Mouse (Mus musculus) adrenal gland, adult 2 months (tissue): ENCODE data around the gene Cenpe. TPM values are rescaled to one million over a fixed set of nuclear protein-coding genes. Genes with fewer than 3 reads are reported as not detected.
"Not testable (repeated sequence)": the region's sequence is repeated elsewhere in the genome, so short reads cannot be mapped to it uniquely, and the experiment has no call there.

Source experiments
- DNase-seq: peaks from one replicate; pipeline ENCODE4 v3.0.0; 2021
- long read RNA-seq: library from polyadenylated mRNA; stranded (forward); transcript quantifications from one replicate; pipeline ENCODE4 v2.0.0, GENCODE M21; 2021
- polyA plus RNA-seq: library from polyadenylated mRNA; depleted of rRNA; stranded (reverse); fragments of >200 nt; gene quantifications from 2 replicates; pipeline ENCODE4 v1.2.3, GENCODE M21; 2012; rRNA removed
- total RNA-seq, 2 experiments: library from RNA; stranded (reverse); gene quantifications; 2 replicates each; pipeline ENCODE4 v1.2.3; 2021

The Cenpe gene
- total RNA-seq (1 to 10 TPM; 1.4 to 2.1 TPM), polyA plus RNA-seq (0.16 and 0.42 TPM in 2 replicates)
- long read RNA-seq: 0 reads

- peak; percentile 92 for DNase-seq
Observed at GRCm38 (mm10) chr3:135211805-135212657, at the start of gene Cenpe. TSS of gene Cenpe (plus strand) at chr3:135212537.

GRCm38 (mm10) chr3:135171898-135172446 lies 40.4 kb upstream of the Cenpe start:
- DNase-seq: no peak

DNA sequence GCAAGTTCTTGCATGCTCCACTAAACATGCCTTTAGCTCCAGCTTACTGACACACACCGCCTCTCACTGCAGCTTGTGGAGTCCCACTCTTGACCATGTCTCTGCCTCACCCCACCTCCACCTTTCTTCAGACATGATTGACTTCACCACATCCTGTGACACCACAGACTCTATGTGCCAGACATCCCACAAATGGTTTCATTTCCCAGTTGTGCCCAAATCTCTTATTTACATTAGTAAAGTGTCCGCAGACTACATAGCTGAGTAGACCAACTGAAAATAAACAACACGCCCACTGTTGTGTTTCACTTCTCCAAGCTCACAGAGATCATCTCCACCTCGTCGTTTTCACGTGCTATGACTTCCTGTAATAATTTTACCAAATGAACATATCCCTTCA lies 20.5 kb upstream of the Cenpe start:
- no peak for DNase-seq

DNA sequence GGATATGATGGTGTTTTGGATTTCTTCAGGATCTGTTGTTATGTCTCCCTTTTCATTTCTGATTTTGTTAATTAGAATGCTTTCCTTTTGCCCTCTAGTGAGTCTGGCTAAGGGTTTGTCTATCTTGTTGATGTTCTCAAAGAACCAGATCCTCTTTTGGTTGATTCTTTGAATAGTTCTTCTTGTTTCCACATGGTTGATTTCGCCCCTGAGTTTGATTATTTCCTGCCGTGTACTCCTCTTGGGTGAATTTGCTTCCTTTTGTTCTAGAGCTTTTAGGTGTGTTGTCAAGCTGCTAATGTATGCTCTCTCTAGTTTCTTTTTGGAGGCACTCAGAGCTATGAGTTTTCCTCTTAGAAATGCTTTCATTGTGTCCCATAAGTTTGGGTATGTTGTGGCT lies 14.3 kb upstream of the Cenpe start:
- DNase-seq: not testable (repeated sequence)

- DNase-seq: no peak
Observed at GRCm38 (mm10) chr3:135200409-135201303, 11.7 kb upstream of the Cenpe start.

GRCm38 (mm10) chr3:135206621-135207020 lies 5.7 kb upstream of the Cenpe start:
- DNase-seq: peak; percentile 53

DNA sequence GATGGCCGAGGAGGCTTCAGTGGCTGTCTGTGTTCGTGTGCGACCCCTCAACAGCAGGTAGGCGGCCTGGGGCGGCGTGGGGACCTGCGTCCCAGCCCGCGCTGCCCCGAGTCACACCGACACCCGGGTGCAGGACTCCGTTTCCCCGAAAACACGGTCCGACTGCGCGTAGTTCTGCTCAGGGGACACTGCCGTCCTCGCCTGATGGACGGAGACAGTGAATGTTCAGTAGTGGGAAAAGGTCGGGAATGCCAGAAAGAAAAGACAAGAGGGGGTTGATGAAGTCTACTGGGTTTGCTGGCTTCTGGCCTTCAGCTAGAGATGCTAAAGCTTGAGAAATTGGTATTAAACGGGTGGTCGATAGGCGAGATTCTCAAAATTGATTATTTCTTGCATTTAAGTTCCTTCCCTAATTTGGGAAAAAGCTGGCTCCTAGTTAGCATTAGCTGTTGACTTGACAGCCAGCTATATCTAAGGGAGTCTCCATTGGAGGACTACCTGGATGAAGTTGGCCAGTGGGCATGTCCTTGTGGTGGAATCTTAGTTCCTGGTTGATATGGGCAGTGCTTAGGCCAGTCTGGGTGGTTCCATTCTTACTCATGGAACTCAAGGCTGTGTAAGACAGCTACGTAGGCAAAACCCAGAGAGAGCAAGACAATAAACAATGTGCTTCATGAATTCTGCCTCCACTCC lies 467 bp downstream of the Cenpe start:
- no peak for DNase-seq

GRCm38 (mm10) chr3:135232058-135232457 lies 19.7 kb downstream of the Cenpe start:
- no peak for DNase-seq

DNA sequence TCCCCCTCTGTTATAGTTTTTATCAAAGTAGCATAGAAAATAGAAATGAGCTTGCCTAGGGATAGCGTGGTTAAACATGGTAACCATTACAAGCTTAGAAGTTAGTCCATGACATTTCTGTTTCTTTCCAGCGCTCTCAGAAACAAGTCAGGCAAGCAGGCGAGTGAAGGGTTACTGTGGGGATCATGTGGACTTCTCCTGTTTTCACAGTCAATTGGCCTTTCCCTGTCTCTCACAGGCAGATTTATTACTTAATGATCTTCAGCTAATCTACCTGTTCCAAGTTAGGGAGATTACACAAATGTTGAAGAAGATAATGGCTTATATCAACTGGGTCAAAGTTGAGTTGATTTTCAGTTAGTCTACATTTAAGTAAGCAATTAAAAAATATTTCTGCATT lies 20.1 kb downstream of the Cenpe start:
- DNase-seq: no peak

DNA sequence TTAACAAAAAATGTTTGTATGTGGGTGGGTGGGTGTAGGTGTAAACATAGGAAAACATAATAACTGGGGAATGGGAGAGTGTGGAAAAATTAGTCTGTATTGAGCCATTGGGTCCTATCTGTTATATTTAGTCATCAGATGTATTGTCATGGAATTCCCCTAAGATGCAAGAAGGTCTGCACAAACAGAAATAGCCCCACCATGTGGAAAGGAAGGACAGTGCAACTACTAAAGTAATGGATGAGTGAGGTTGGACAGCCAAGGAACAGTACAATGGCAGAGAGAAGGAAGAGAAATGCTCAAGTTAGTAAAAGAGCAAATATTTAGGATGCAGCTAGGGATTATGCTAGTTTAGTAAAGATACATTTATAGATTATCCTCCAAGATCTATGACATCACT lies 33.4 kb downstream of the Cenpe start:
- DNase-seq: peak; percentile 16

GRCm38 (mm10) chr3:135246828-135247227 lies 34.5 kb downstream of the Cenpe start:
- no peak for DNase-seq

GRCm38 (mm10) chr3:135249104-135249503 lies 36.8 kb downstream of the Cenpe start:
- no peak for DNase-seq

DNA sequence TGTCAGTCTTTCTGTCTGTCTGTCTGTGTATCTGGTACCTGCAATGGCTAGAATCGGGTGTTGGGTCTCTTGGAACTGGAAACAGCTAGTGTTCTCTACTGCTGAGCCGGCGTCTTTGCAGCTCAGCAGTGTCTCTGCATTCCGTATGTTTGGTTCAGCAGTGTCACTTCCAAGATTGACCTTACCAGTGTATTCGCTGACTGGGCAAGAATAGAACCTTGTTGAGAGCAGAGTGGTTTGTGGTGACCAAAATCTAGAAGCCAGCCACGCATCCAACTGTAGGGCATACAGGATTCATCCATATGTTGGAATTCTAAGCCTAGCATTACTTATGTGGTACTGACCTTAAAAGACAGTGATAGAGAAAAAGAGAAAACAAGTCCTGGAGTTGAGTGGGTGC lies 39.5 kb downstream of the Cenpe start:
- DNase-seq: no peak

GRCm38 (mm10) chr3:135254784-135255183 lies 42.4 kb downstream of the Cenpe start:
- DNase-seq: no peak

DNA sequence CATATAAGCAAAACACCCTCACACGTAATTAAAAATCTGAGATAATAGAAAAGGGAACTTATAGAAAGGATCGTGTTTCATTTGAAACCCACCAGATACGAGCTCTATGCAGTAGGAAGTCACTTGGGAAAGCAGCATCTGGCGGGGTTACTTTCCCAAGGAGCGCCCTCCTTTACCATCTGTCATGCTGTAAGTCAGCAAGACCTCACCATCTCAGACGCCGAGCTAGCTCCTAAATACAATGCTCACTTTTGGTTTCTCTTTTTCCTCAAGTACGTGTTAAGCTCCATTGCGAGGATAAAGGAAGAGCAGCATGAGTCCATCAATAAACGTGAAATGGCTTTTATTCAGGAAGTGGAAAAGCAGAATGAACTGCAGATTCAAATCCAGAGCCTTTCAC lies 46.6 kb downstream of the Cenpe start:
- DNase-seq: no peak

DNA sequence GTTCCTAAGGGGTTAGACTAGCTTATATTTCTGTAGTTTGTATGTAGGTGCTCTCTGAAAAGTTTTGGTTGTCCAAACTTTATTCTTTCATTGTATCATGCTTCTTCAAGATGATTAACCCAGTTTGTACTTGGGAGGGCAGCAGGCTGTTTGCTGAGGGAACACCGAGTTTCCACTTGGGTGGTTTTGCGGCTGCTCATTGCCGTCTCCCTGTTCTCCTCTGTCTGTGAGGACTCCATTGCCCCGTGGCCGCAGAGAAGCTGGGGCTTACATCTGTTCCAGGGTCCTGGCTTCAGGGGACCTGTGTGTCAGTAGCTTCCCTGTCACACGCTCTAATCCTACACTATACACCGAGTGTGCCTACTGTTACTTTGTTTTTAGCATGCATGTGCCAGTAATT lies 47.9 kb downstream of the Cenpe start:
- no peak for DNase-seq

GRCm38 (mm10) chr3:135268616-135269015 lies 56.3 kb downstream of the Cenpe start:
- DNase-seq: no peak

GRCm38 (mm10) chr3:135269391-135269990 lies 57.2 kb downstream of the Cenpe start:
- DNase-seq: no peak

GRCm38 (mm10) chr3:135272627-135273026 lies 60.3 kb downstream of the Cenpe start:
- DNase-seq: no peak

DNA sequence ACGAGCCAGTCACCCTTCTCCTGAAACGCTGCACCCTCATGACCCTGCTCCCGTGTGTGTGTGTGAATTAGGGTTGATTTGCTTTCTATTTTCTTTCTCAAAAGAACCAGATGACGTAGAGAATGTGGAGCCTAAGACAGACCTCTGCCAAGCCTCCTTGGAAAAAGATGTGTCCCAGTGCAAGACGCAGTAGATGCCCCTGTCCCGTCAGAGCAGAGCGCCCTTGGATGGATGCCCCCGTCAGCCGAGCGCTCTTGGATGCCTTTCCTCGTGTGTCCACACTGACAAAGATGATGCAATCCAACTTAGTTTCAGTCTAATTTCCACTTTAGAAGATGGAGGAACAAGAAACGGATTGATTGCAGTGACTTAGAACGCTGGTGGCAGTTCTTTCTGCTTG lies 60.7 kb downstream of the Cenpe start:
- no peak for DNase-seq

DNA sequence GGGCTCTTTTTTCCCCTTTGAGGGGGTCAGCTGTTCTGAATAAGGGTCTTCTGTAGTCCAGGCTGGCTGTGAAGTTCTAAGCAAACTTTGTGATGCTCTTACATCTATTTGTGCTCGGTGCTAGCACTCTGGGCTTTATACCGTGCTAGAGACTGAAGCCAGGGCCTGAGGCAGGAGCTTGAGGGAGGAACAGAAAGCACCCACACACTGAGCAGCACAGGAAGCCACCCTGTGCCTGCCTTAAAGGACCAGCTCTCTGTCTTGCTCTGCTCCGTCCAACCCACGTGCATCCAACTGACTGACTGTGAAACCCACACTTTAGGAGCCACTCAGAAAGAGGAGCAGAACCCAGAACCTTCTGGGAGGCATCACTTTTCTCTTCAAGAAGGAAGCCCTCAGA lies 67.8 kb downstream of the Cenpe start:
- DNase-seq: no peak
